Mouse (Mus musculus): ENCODE data around the gene Xirp1.
"Not testable (repeated sequence)": the region's sequence is repeated elsewhere in the genome, so short reads cannot be mapped to it uniquely, and the experiment has no call there.

Xirp1 gene

GRCm38 (mm10) chr9:120020285-120020890 lies 3.0 kb downstream of the Xirp1 start:
- DNase-seq (ENCODE audit: low read depth): peak; percentile 76

GRCm38 (mm10) chr9:120016956-120017355 lies 6.4 kb downstream of the Xirp1 start:
- DNase-seq (ENCODE audit: low read depth): no peak

GRCm38 (mm10) chr9:120014828-120015227 lies 8.6 kb downstream of the Xirp1 start:
- DNase-seq (ENCODE audit: low read depth): no peak

- no peak for DNase-seq (ENCODE audit: low read depth)
Observed at GRCm38 (mm10) chr9:120013251-120013820, 10.1 kb downstream of the Xirp1 start.

- DNase-seq (ENCODE audit: low read depth): peak; percentile 68
Observed at GRCm38 (mm10) chr9:120012781-120013180, 10.6 kb downstream of the Xirp1 start.

- not testable (repeated sequence) for DNase-seq (ENCODE audit: low read depth)
Observed at GRCm38 (mm10) chr9:120012161-120012560, 11.2 kb downstream of the Xirp1 start.

- DNase-seq (ENCODE audit: low read depth): peak; percentile 82
Observed at GRCm38 (mm10) chr9:120011533-120011932, 11.9 kb downstream of the Xirp1 start.

GRCm38 (mm10) chr9:120010781-120011511 lies 12.5 kb downstream of the Xirp1 start:
- DNase-seq (ENCODE audit: low read depth): peak; percentile 86

- no peak for DNase-seq (ENCODE audit: low read depth)
Observed at GRCm38 (mm10) chr9:120009871-120010270, 13.5 kb downstream of the Xirp1 start.

- no peak for DNase-seq (ENCODE audit: low read depth)
Observed at GRCm38 (mm10) chr9:120009226-120009841, 14.1 kb downstream of the Xirp1 start.

- DNase-seq (ENCODE audit: low read depth): peak; percentile 17
Observed at GRCm38 (mm10) chr9:120007833-120008232, 15.6 kb downstream of the Xirp1 start.

GRCm38 (mm10) chr9:120005936-120006335 lies 17.5 kb downstream of the Xirp1 start:
- DNase-seq (ENCODE audit: low read depth): no peak

GRCm38 (mm10) chr9:120002893-120003292 lies 20.5 kb downstream of the Xirp1 start:
- no peak for DNase-seq (ENCODE audit: low read depth)

GRCm38 (mm10) chr9:120001945-120002725 lies 21.3 kb downstream of the Xirp1 start:
- DNase-seq (ENCODE audit: low read depth): peak; percentile 78

- no peak for DNase-seq (ENCODE audit: low read depth)
Observed at GRCm38 (mm10) chr9:120000761-120001160, 22.6 kb downstream of the Xirp1 start.

- DNase-seq (ENCODE audit: low read depth): no peak
Observed at GRCm38 (mm10) chr9:119999636-120000035, 23.8 kb downstream of the Xirp1 start.

GRCm38 (mm10) chr9:119998776-119999175 lies 24.6 kb downstream of the Xirp1 start:
- DNase-seq (ENCODE audit: low read depth): no peak

- no peak for DNase-seq (ENCODE audit: low read depth)
Observed at GRCm38 (mm10) chr9:119996080-119996479, 27.3 kb downstream of the Xirp1 start.

GRCm38 (mm10) chr9:119994207-119994606 lies 29.2 kb downstream of the Xirp1 start:
- DNase-seq (ENCODE audit: low read depth): peak; percentile 42

- DNase-seq (ENCODE audit: low read depth): no peak
Observed at GRCm38 (mm10) chr9:119993092-119993844, 30.1 kb downstream of the Xirp1 start.

- no peak for DNase-seq (ENCODE audit: low read depth)
Observed at GRCm38 (mm10) chr9:119991310-119991709, 32.1 kb downstream of the Xirp1 start.
